ENCODE assay signal across 8 mouse cellular contexts in the genomic region with DNA sequence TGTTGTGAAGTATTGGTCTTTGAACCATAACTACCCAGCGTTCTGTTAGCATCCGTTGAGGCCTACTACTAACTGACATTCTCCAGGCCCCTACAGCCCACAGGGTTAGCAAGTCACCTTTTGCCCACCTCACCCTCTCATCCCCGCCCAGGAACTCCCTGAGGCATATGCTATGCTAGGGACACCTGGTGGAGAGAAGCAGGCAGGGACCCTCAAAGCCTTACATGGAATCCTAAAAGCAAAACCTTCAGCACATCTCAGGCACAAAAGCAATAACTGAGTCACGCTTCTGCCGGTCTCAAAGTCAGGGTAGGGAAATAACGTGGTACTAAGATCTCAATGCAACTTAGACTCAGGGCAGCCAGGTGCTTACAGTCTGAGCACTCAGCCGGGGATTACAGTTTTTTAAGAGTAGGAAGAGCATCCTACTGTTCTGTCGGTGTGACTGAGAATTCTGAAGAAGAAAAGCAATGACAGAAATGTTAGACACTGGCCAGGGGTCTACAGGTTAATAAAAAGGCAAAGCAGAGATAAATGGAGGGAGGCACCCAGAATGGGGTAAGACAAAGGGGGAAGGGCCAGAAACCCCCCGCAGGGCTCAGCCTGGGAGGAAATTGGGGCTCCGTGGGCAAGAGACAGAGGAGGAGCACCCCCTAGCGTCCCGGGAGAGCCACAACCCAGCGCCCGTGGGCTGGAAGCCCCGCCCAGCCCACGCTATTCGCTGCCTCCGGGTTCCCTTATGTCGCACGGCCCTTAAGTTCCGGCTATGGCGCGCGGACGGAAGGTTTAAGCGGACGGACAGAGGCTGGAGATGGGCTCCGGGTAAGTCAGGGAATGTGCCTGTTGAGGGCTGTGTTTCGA. TPM values are rescaled to one million over a fixed set of nuclear protein-coding genes. Genes with fewer than 3 reads are reported as not detected.
A peak's percentile ranks its signal among the peaks of the same experiment; 100 is the strongest.
DNase-seq lines count a peak whose midpoint lies in the region; ATAC-seq and TF ChIP-seq lines count a peak whose summit lies in the region.

A gene (plus strand): TSS at position 789 of the 861 bp plus-strand sequence.

- ATAC-seq in activated CD4-positive, CD25-positive, alpha-beta regulatory T cell, adult 4 months: peak; percentile 96

- H3K4me3 ChIP-seq in cortical plate, adult 2 months (ENCODE audit: insufficient read depth, low read length): peak within 1 kb of the TSS; percentile 55
- peak within 1 kb of the TSS; percentile 96 for H3K4me3 ChIP-seq in megakaryocyte, embryonic 14.5 days (replicated peaks)

- no peaks in the 10 kb centered on the region; the same call in none of the 2 replicates for H3K4me1 ChIP-seq in cortical plate, adult 2 months (ENCODE audit: control insufficient read depth, insufficient read depth, low read length)
- H3K4me1 ChIP-seq in megakaryocyte, embryonic 14.5 days: peaks cover 69% of the 10 kb centered on the region

- DNase-seq in gastrocnemius, adult 8-10 months (ENCODE audit: low spot score in 2 of 2): peak; percentile 93 to 94
- DNase-seq in hindlimb bud, embryonic 11.5 days (ENCODE audit: extremely low spot score, low read depth, low spot score): peak; percentile 81
- DNase-seq in left cerebral cortex, adult 8-10 months (ENCODE audit: low spot score in 2 of 2): peak; percentile 86 to 99
- DNase-seq in right cerebral cortex, postnatal 10 days (ENCODE audit: low spot score in 2 of 2): peak; percentile 96 to 97
- peak; percentile 95 for DNase-seq in urinary bladder, postnatal 25 days (ENCODE audit: low spot score)

- TF ChIP-seq CTCF in cortical plate, adult 2 months (IDR thresholded peaks at IDR 0.05; ENCODE audit: extremely low read depth, insufficient read depth, low read length): peak; percentile 59

- H3K27me3 ChIP-seq in megakaryocyte, embryonic 14.5 days (replicated peaks): no peaks in the 10 kb centered on the region

- H3K36me3 ChIP-seq in megakaryocyte, embryonic 14.5 days (replicated peaks; ENCODE audit: low read length): peaks cover 34% of the 10 kb centered on the region

- peak within 1 kb of the TSS; percentile 77; the same call in 1 of the 2 replicates for H3K27ac ChIP-seq in cortical plate, adult 2 months (ENCODE audit: insufficient read depth, low read length)

- H3K9me3 ChIP-seq in megakaryocyte, embryonic 14.5 days: no peaks in the 10 kb centered on the region

- TF ChIP-seq POLR2A in cortical plate, adult 2 months (IDR thresholded peaks at IDR 0.05; ENCODE audit: extremely low read depth, insufficient read depth, low read length): peak; percentile 90

RNA-seq across cellular contexts. Expression of the gene that starts here (rescaled TPM):
- polyA plus RNA-seq in activated CD4-positive, CD25-positive, alpha-beta regulatory T cell, adult 4 months (2017; shearing (Covaris generic)): 10 to 100 TPM; 33.5 to 43.9 TPM
- polyA plus RNA-seq in cortical plate, adult 2 months (2012; rRNA removed): 18.6 and 19.1 TPM in 2 replicates
- 10 to 100 TPM; 13.0 to 17.5 (median 16.1) TPM for total RNA-seq in gastrocnemius, adult 8-10 months (2022)
- 10 to 100 TPM; 17.7 to 20.8 (median 18.8) TPM for total RNA-seq in left cerebral cortex, adult 8-10 months (2022)
- polyA plus RNA-seq in megakaryocyte, embryonic 14.5 days (2012; ENCODE audit: insufficient read depth, low replicate concordance): 37.0 and 41.7 TPM in 2 replicates

Comparison
In these comparisons a context has a peak if more than half of its experiments do, and no peak if none do; other contexts are left out.
1. Peak in every context shown above with its lines: DNase-seq, ATAC-seq, H3K4me3 ChIP-seq and H3K27ac ChIP-seq.